Mouse (Mus musculus) left cerebral cortex, postnatal 14 days (tissue): Measurements from ENCODE around the gene Mthfr. TPM values are rescaled to one million over a fixed set of nuclear protein-coding genes. Genes with fewer than 3 reads are reported as not detected.

Experiments
- total RNA-seq, 2 experiments: library from RNA; stranded (reverse); gene quantifications; 2 replicates each; pipeline ENCODE4 v1.2.3; 2021

The Mthfr gene
- total RNA-seq, 2 experiments from 2014 or later = 24.9 to 28.3 TPM

Other genes with a start within 250 kb of the Mthfr start
- gene Zfp984, start 229.3 kb upstream of the Mthfr start, total RNA-seq = 1 to 10 TPM; 2.2 to 2.6 TPM
- gene Zfp933, start 190.7 kb upstream of the Mthfr start, total RNA-seq = 10 to 100 TPM; 17.1 to 20.4 TPM
- 10 to 100 TPM; 17.5 to 19.7 TPM for gene Miip, start 170.3 kb upstream of the Mthfr start, total RNA-seq
- 1 to 10 TPM; 7.9 to 8.0 TPM for gene Fv1, start 170.1 kb upstream of the Mthfr start, total RNA-seq
- gene Mfn2, start 134.4 kb upstream of the Mthfr start, total RNA-seq = 100 to 1,000 TPM; 184 TPM
- 10 to 100 TPM; 20.3 to 21.8 TPM for gene Plod1, start 102.3 kb upstream of the Mthfr start, total RNA-seq
- 10 to 100 TPM; 26.8 to 30.6 TPM for gene 2510039O18Rik, start 98.2 kb upstream of the Mthfr start, total RNA-seq
- not detected for gene Nppb, start 53.3 kb upstream of the Mthfr start, total RNA-seq
- 1 to 10 TPM in 1 of 2 experiments, under 1 TPM in 1; 0.53 to 1.3 TPM for gene Nppa, start 38.4 kb upstream of the Mthfr start, total RNA-seq
- gene Clcn6, start 256 bp upstream of the Mthfr start, total RNA-seq = 10 to 100 TPM; 60.1 to 61.1 TPM
- gene Agtrap, start 49.0 kb downstream of the Mthfr start, total RNA-seq = 1 to 10 TPM; 5.8 to 8.1 TPM
- gene Mad2l2, start 91.3 kb downstream of the Mthfr start, total RNA-seq = 10 to 100 TPM; 10.1 to 16.2 TPM
- gene Draxin, start 91.6 kb downstream of the Mthfr start, total RNA-seq = 1 to 10 TPM in 1 of 2 experiments, under 1 TPM in 1; 0.46 to 1.2 TPM
- gene Fbxo6, start 113.1 kb downstream of the Mthfr start, total RNA-seq = 10 to 100 TPM; 25.7 to 29.4 TPM
- 100 to 1,000 TPM; 101 to 105 TPM for gene Fbxo44, start 121.4 kb downstream of the Mthfr start, total RNA-seq
- 10 to 100 TPM; 45.6 to 55.4 TPM for gene Fbxo2, start 121.5 kb downstream of the Mthfr start, total RNA-seq
- gene Disp3, start 248.9 kb downstream of the Mthfr start, total RNA-seq = 10 to 100 TPM; 23.0 to 24.8 TPM